Mouse (Mus musculus): ENCODE measurements at regions not wholly inside any gene's neighbourhood (a gene's known extent, or its start where the extent isn't known, plus 50 kb on each side); places are given as distances from the start of the nearest gene placed in this dataset.

- no peak for DNase-seq (ENCODE audit: low read depth, low spot score)
These were observed 509.2 kb upstream of the Adamts16 start for GRCm38 (mm10) chr13:71350787-71351186.

DNA sequence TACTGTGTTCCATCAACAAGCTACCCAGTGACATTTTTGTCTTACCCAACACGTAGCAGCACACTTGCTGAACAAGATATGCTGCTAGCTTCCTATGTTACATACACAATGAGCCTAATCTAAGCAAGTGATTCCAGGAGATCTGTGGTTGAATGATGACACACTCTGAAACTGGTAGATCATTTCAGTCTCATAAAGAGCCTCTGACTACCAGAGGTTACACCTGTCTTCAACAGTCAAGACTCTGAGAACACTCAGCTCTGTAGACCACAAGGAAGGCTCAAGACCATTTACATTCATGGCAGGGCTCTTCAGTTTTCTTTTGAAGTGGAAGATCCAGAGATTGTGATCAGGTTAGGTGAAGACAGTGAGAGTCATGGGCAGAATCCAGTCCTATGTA is 501.3 kb upstream of the Adamts16 start:
- no peak for DNase-seq (ENCODE audit: low read depth, low spot score)

DNA sequence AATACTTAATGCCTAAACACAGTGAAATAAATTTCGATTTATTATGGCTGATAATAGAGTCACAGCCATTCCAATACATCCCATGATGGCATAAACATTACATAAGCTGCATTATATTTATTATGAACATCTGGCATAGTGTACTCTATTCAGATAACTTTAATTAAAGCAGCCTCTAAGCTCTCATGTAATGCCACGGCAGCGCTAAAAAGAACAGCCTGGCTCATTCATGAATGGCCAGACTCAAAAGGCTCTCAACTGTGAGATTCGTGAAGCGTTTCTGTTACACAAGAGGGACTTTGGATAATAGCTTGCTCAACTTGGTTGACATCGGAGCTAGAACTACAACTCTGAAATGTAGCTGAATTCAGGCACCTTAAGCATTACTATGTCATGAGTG is 497.1 kb upstream of the Adamts16 start:
- DNase-seq (ENCODE audit: low read depth, low spot score), result no peak

DNA sequence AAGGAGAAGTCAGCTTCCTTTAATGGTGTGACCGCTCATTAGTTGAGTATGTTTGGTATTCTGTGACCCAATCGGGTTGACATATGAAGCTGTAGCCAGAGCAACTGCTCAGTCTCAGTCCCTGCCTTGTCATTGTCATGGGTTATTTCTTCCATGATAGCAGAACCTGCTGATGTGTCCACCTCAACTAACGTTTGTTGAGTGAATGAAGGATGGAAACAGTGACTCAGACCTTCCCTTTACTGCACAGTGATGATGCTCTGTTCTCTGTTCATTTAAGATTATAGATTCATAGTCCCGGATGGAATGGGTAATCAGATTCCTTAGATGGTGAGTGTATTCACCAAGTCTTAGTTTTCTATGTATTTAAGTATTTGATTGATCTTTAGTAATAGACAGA is 493.3 kb upstream of the Adamts16 start:
- no peak for DNase-seq (ENCODE audit: low read depth, low spot score)

- DNase-seq (ENCODE audit: low read depth, low spot score), result no peak
These were observed 491.5 kb upstream of the Adamts16 start for GRCm38 (mm10) chr13:71333146-71333545.

- no peak for DNase-seq (ENCODE audit: low read depth, low spot score)
These were observed 488.7 kb upstream of the Adamts16 start for GRCm38 (mm10) chr13:71330321-71330720.

- DNase-seq (ENCODE audit: low read depth, low spot score), result no peak
These were observed 486.5 kb upstream of the Adamts16 start for GRCm38 (mm10) chr13:71327802-71328753.

GRCm38 (mm10) chr13:71320489-71320888 is 478.9 kb upstream of the Adamts16 start:
- DNase-seq (ENCODE audit: low read depth, low spot score), result no peak

- DNase-seq (ENCODE audit: low read depth, low spot score), result no peak
These were observed 462.3 kb upstream of the Adamts16 start for GRCm38 (mm10) chr13:71303956-71304355.

GRCm38 (mm10) chr13:71275991-71276390 is 434.4 kb upstream of the Adamts16 start:
- no peak for DNase-seq (ENCODE audit: low read depth, low spot score)

DNA sequence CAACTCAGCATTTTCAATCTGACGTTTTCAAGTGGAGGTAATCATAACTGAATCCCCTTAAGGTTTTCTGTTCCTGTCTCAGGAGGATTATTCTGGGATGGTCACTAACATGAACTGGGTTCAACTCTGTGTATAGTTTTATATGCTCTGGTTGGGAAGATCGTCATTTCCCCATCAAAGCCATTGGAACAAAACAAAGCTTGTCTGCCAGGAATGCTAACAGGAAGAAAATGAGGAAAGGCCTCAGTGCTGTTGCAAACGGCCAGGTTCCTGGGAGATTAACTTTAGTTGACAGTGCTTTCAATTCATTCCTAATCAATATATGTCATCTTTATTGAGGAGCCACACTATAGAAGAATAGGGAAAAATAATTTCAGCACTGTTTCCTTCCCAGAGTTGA is 432.5 kb upstream of the Adamts16 start:
- DNase-seq (ENCODE audit: low read depth, low spot score), result no peak

DNA sequence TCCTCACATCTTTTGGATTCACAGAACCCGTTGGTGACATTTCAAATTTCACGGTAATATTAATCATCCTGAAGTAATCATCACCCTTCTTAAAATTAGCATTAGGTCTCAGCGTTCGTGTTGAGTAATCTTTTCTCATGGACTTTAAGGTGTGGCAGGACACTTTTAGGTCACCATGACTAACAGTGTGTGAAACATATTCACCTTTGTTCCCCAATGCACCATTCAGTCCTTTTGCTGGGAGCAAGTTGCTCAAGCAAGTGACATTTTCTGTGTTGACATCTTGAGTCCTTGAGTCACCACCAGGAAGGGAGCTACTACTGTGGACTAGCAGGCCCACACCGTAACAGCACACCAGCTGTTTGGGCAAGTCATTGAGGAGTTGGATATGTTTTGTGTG is 431.9 kb upstream of the Adamts16 start:
- no peak for DNase-seq (ENCODE audit: low read depth, low spot score)

- no peak for DNase-seq (ENCODE audit: low read depth, low spot score)
These were observed 431.5 kb upstream of the Adamts16 start for GRCm38 (mm10) chr13:71273067-71273466.

DNA sequence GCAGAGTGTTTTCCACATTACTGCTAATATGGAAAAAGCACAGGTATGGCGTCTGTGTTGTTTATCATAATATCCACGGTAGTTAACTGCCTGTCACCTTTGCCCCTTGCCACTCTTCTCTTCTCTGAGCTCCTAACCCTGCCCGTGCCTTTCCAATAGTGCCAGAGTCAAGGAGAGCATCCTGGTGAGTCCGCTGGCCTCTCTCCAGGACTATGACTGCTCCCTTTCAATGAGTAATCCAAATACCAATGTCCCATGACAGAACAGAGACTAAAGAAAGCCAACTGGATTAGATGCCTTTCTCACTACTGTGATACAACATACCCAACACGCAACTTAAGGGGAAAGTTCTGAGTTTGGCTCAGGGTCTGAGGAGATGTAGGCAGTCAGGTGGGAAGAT is 430.8 kb upstream of the Adamts16 start:
- DNase-seq (ENCODE audit: low read depth, low spot score), result no peak

DNA sequence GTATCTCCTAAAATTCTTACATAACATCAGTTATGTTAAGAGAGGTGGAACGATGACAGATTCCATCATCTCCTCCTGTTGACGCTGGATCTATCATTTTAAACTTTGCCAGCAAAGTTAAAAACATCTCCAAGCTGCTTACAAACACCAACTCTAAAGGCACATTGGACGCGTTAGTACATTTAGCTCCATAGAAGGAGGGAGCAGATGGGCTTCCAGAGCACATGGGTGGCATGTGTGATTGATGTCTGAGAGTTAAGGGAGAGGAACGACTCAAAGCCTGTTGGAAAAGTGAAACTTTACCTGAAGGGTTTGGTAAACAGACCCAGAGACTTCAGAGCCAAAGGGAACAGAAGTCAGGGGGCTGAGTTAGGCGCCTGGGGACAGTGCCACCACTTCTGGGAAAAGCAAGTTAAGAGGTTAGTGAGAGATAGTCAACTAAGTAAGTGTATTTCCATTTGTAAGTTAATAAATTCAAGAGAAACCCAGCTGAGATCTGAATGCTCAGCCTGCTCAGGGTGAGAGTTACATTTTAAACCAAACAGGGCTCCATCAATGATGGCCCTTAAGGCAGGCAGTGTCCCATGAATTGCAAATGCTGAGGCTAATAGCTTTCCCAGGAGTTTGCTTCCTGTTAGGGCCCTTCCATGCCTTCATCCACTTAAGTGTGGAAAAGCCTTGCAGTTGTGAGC is 430.3 kb upstream of the Adamts16 start:
- no peak for DNase-seq (ENCODE audit: low read depth, low spot score)

- no peak for DNase-seq (ENCODE audit: low read depth, low spot score)
These were observed 428.8 kb upstream of the Adamts16 start for GRCm38 (mm10) chr13:71270370-71270769.

- DNase-seq (ENCODE audit: low read depth, low spot score), result no peak
These were observed 427.9 kb upstream of the Adamts16 start for GRCm38 (mm10) chr13:71269496-71269895.

- DNase-seq (ENCODE audit: low read depth, low spot score), result no peak
These were observed 421.8 kb upstream of the Adamts16 start for GRCm38 (mm10) chr13:71263315-71263878.

DNA sequence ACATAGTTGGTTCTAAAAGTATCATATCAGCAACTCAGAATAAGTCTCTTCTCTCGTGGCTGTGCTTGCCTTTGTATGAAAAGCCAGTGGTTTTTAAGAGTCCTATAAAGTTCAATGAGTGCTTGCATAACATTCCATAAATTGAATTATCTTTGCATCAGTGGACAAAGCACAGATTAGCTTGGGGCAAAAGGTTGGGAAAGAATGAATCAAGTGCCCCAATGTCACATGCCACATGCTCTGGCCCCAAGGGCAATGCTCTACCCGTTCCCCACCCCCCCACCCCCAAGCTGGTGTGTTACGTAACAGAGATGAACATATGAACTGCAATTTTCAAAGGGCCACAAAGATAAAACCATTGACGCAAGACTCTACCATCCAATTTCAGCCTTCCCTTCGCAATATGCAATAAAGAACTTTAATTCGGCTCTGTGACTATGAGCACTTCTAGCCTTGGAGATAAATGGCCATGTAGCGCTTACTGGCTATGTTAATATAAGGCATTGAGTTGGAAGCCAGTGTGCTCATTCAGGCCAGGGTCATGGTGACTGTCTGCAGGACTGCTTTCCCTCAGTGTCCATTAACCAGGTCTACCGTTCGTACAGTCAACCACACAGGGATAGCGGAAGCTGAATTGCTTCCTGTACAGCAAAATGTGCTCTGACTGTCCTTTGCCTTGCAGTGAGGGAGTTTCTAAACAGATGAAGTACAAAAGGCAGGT is 421.1 kb upstream of the Adamts16 start:
- DNase-seq (ENCODE audit: low read depth, low spot score), result no peak

GRCm38 (mm10) chr13:71254016-71254415 is 412.4 kb upstream of the Adamts16 start:
- no peak for DNase-seq (ENCODE audit: low read depth, low spot score)

GRCm38 (mm10) chr13:71248261-71249031 is 406.8 kb upstream of the Adamts16 start:
- DNase-seq (ENCODE audit: low read depth, low spot score), result no peak

All from c-Kit-negative CD71-positive TER-119-positive erythroid progenitor cells, embryonic 14.5 days (primary cell).